Mouse (Mus musculus) embryonic facial prominence, embryonic 14.5 days (tissue): ENCODE data around the gene Iqschfp. TPM values are rescaled to one million over a fixed set of nuclear protein-coding genes. Genes with fewer than 3 reads are reported as not detected.

ENCODE experiments used
- ATAC-seq: fragments of 200-750 bp; cut with Nextera tagmentation; 2 replicates; pipeline ENCODE4 v1.8.0; 2017; ENCODE audit warnings: low read depth, moderate number of reproducible peaks, moderate TSS enrichment
- DNase-seq: peaks from one replicate; pipeline ENCODE4 v3.0.0-alpha.2; 2015; ENCODE audit warnings: low spot score
- H3K27ac ChIP-seq: fragments of 300-500 bp; sonication (generic); replicated peaks from 2 replicates; pipeline ENCODE4 v1.5.1; 2014; ENCODE audit warnings: low read depth, mild to moderate bottlenecking, low read length, moderate library complexity
- H3K27me3 ChIP-seq: fragments of 300-500 bp; sonication (generic); replicated peaks from 2 replicates; pipeline ENCODE4 v1.6.1; 2014; ENCODE audit warnings: low read length; ENCODE audit not compliant: control insufficient read depth, insufficient read depth
- H3K36me3 ChIP-seq: fragments of 300-500 bp; sonication (generic); 2 replicates; pipeline ENCODE4 v1.6.1; 2014; ENCODE audit warnings: low read length, mixed read lengths; ENCODE audit not compliant: control insufficient read depth, insufficient read depth
- H3K4me1 ChIP-seq: fragments of 300-500 bp; sonication (generic); 2 replicates; pipeline ENCODE4 v1.6.1; 2014; ENCODE audit warnings: antibody characterized with exemption, low read length; ENCODE audit not compliant: control insufficient read depth, insufficient read depth
- H3K4me2 ChIP-seq: fragments of 300-500 bp; sonication (generic); 2 replicates; pipeline ENCODE4 v1.6.1; 2014; ENCODE audit warnings: low read depth, mild to moderate bottlenecking, low read length, moderate library complexity, mixed read lengths
- H3K4me3 ChIP-seq: fragments of 300-500 bp; sonication (generic); 2 replicates; pipeline ENCODE4 v1.5.1; 2014; ENCODE audit warnings: low read depth, mild to moderate bottlenecking, low read length
- H3K9ac ChIP-seq: fragments of 300-500 bp; sonication (generic); 2 replicates; pipeline ENCODE4 v1.6.1; 2014; ENCODE audit warnings: low read depth, mild to moderate bottlenecking, low read length, moderate library complexity, mixed read lengths
- H3K9me3 ChIP-seq: fragments of 300-500 bp; sonication (generic); 2 replicates; pipeline ENCODE4 v1.6.1; 2016; ENCODE audit warnings: low read length; ENCODE audit not compliant: control insufficient read depth
- WGBS: fragments of 180-500 bp; shearing (Covaris S2); extraction: QIAGEN DNeasy Blood & Tissue Kit; methylation state at CpG from one replicate; pipeline ENCODE4 v1.1.7; 2014; 5-methylcytosine and 5-hydroxymethylcytosine counted together
- polyA plus RNA-seq: library from polyadenylated mRNA; unstranded; fragments of >200 nt; fragmentation: Nextera tagmentation; extraction: Ambion mirVana; gene quantifications from 2 replicates; pipeline ENCODE4 v1.2.1, GENCODE M21; 2014

The Iqschfp gene
- polyA plus RNA-seq, 1 experiment from 2014 or later, result 1.2 TPM

DNA sequence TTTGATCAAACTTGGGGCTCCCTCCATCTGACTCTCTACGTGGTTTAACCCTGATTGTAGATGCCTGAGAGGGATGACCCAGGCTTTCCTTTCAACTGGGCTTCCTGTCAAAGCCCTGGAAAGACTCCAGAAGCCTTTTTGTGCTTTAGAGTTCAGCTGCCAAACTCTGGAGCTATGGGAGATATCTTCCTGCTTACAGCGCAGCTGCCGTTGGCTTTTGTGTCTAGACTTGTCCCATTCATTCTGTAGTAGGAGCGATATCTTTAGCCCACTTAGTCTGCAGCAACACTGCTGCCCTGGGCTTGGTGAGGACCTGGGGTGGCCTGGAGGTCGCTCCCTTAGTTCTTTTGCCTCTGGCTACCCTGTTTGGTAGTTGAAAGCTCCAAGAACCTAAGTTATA lies 229.3 kb downstream of the Iqschfp start:
- Histone ChIP-seq H3K9ac (no peak overlapping the region), H3K4me3 (no peak overlapping the region), H3K9me3 (no peaks in the 10 kb centered on the region), H3K4me1 (no peaks in the 10 kb centered on the region), H3K27me3 (no peaks in the 10 kb centered on the region), H3K4me2 (no peak overlapping the region), H3K27ac (no peak overlapping the region), H3K36me3 (no peaks in the 10 kb centered on the region)
- WGBS, result 61% methylated on average over 5 of the region's 5 CpGs
- peak; percentile 51 for DNase-seq
- ATAC-seq, result no peak

- no peaks in the 10 kb centered on the region for H3K4me1 ChIP-seq
- H3K9me3 ChIP-seq, result no peaks in the 10 kb centered on the region
- ATAC-seq, result no peak
- 67% methylated on average over 6 of the region's 6 CpGs for WGBS
- H3K4me2 ChIP-seq, result no peak overlapping the region
- no peak overlapping the region for H3K27ac ChIP-seq
- H3K36me3 ChIP-seq, result no peaks in the 10 kb centered on the region
- no peak overlapping the region for H3K9ac ChIP-seq
- H3K4me3 ChIP-seq, result no peak overlapping the region
- no peaks in the 10 kb centered on the region for H3K27me3 ChIP-seq
- DNase-seq, result no peak
Observed at GRCm38 (mm10) chr3:68126284-68126856, 234.3 kb downstream of the Iqschfp start.

GRCm38 (mm10) chr3:68130386-68130785 lies 238.4 kb downstream of the Iqschfp start:
- Histone ChIP-seq H3K27me3 (no peaks in the 10 kb centered on the region), H3K4me3 (no peak overlapping the region), H3K27ac (no peak overlapping the region), H3K4me1 (no peaks in the 10 kb centered on the region), H3K9ac (no peak overlapping the region), H3K4me2 (no peak overlapping the region), H3K36me3 (no peaks in the 10 kb centered on the region), H3K9me3 (no peaks in the 10 kb centered on the region)
- 79% methylated on average over 1 of the region's 1 CpGs for WGBS
- no peak for ATAC-seq
- DNase-seq, result no peak

DNA sequence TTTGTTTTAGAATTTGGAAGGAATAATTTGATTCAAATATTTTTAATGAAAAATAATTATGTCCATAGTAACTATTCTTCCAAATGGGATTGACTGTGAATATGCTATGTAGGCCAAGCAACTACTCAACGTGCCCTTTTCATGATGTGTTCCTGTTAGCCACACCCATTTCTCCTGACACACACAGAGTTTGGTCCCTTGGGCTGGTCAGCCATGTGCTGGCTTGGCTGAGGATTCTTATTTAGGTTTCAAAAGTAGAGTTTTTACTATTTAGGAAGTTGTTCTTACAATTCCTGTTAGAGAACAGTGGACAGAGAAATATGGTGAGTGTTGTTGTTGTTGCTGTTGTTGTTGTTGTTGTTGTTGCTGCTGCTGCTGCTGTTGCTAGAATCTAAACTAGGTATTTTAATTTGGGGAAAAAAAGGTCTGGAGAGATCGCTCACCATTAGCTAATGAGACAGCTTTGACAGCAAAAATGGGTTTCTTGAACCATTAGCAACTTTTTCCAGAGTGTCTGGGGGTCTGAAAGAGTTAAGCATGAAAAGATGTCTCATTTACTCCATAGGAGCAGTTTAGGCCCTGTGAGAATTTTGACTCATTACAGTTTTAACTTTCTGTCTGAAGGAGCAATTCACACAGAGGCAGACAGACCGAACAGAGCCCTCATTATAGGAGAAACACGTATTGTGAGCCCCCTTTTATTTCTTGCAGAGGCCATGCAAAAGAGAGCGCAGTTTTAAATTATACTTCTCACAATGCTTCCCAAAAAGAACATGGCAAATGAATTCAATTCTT lies 247.0 kb downstream of the Iqschfp start:
- no peak for DNase-seq
- Histone ChIP-seq H3K9me3 (no peaks in the 10 kb centered on the region), H3K4me2 (no peak overlapping the region), H3K4me1 (no peaks in the 10 kb centered on the region), H3K36me3 (no peaks in the 10 kb centered on the region), H3K4me3 (no peak overlapping the region), H3K27me3 (no peaks in the 10 kb centered on the region), H3K9ac (no peak overlapping the region), H3K27ac (no peak overlapping the region)
- ATAC-seq, result no peak
- 54% methylated on average over 5 of the region's 5 CpGs for WGBS

DNA sequence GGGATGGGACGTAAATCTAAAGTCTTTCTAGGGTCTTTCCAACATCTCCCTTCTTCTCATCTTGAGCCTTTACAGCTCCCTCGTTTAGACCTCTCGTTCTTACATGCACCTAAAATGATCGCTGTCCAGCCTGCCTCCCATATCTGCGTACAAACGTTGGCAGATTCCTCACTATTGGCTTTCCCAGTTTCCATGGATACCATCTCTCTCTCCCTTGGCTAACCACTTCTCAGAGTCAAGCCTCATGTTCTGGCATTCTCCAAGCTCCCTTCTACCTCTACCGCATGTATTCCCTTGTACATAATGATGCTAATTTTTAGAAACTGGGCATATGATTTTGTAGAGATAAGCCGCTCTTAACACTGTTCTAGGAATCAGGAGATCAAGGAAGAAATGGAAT lies 258.7 kb downstream of the Iqschfp start:
- Histone ChIP-seq H3K9me3 (no peaks in the 10 kb centered on the region), H3K9ac (no peak overlapping the region), H3K4me2 (no peak overlapping the region), H3K27ac (no peak overlapping the region), H3K27me3 (no peaks in the 10 kb centered on the region), H3K4me3 (no peak overlapping the region), H3K36me3 (no peaks in the 10 kb centered on the region), H3K4me1 (no peaks in the 10 kb centered on the region)
- ATAC-seq (no peak), DNase-seq (no peak)
- WGBS, result 86% methylated on average over 8 of the region's 8 CpGs

DNA sequence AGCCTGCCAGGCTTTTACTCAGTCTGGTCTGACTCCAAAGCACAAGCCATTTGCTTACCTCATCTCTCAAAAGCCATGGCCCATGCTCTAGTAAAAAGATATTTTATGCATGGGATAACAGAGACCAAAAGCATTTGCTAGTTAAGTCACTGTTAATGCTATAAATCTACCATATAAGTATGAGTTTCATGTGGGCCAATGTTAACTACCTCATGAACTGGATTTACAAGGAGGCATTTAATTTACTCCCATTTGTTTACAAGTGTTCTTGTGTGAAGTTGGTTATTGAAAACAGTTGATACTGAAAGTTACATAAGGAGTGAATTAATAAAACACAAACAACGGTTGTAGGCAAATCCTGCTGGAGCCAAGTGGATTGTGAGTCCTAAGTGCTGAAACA lies 268.1 kb downstream of the Iqschfp start:
- no peaks in the 10 kb centered on the region for H3K27me3 ChIP-seq

GRCm38 (mm10) chr3:68160760-68161159 lies 268.7 kb downstream of the Iqschfp start:
- Histone ChIP-seq H3K9ac (no peak overlapping the region), H3K4me2 (no peak overlapping the region), H3K9me3 (no peaks in the 10 kb centered on the region), H3K36me3 (no peaks in the 10 kb centered on the region), H3K27me3 (no peaks in the 10 kb centered on the region), H3K4me3 (no peak overlapping the region), H3K27ac (no peak overlapping the region), H3K4me1 (no peaks in the 10 kb centered on the region)
- ATAC-seq, result no peak
- no peak for DNase-seq
- WGBS, result 79% methylated on average over 3 of the region's 3 CpGs

More for the DNA sequence above, 268.1 kb downstream of the Iqschfp start:
- no peak overlapping the region for H3K27ac ChIP-seq
- no peaks in the 10 kb centered on the region for H3K36me3 ChIP-seq
- H3K4me3 ChIP-seq, result no peak overlapping the region
- no peak for DNase-seq
- no peaks in the 10 kb centered on the region for H3K9me3 ChIP-seq
- no peak overlapping the region for H3K4me2 ChIP-seq
- H3K4me1 ChIP-seq, result no peaks in the 10 kb centered on the region
- 56% methylated on average over 1 of the region's 1 CpGs for WGBS
- no peak overlapping the region for H3K9ac ChIP-seq
- no peak for ATAC-seq

GRCm38 (mm10) chr3:68178248-68178647 lies 286.2 kb downstream of the Iqschfp start:
- ATAC-seq, result no peak
- no peaks in the 10 kb centered on the region for H3K27me3 ChIP-seq
- H3K4me3 ChIP-seq, result no peak overlapping the region
- H3K9ac ChIP-seq, result no peak overlapping the region
- no peaks in the 10 kb centered on the region for H3K4me1 ChIP-seq
- DNase-seq, result peak; percentile 20
- H3K4me2 ChIP-seq, result no peak overlapping the region
- no peak overlapping the region for H3K27ac ChIP-seq
- 81% methylated on average over 1 of the region's 1 CpGs for WGBS
- H3K36me3 ChIP-seq, result no peaks in the 10 kb centered on the region
- H3K9me3 ChIP-seq, result no peaks in the 10 kb centered on the region

- WGBS, result 64% methylated on average over 8 of the region's 8 CpGs
- no peak for DNase-seq
Observed at GRCm38 (mm10) chr3:68187471-68187870, 295.4 kb downstream of the Iqschfp start.

More at GRCm38 (mm10) chr3:68187471-68187870, 295.4 kb downstream of the Iqschfp start:
- Histone ChIP-seq H3K9ac (no peak overlapping the region), H3K27ac (no peak overlapping the region), H3K27me3 (no peaks in the 10 kb centered on the region), H3K4me2 (no peak overlapping the region), H3K9me3 (no peaks in the 10 kb centered on the region), H3K4me1 (no peaks in the 10 kb centered on the region), H3K36me3 (no peaks in the 10 kb centered on the region), H3K4me3 (no peak overlapping the region)
- no peak for ATAC-seq
